Comparison of ENCODE assay signal across 22 mouse cellular contexts in the genomic region with DNA sequence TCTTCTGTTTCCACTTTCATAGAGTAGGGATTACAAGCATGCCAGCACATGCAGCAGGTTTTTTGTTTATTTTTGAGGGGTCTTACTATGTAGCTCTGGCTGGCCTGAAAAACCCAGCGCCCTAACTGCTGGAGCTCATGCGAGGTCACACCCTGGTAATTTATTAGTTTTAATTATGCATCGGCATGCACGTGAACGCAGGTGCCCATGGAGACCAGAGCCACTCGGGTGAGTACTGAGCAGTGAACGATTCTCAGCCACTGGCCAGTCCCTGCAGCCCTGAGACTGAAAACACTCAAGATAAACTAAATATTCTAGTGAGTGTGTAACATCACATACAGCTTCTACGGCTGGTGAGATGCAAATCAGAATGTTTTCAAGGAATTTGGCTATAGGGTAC.
DNase-seq lines count a peak whose midpoint lies in the region; ATAC-seq and TF ChIP-seq lines count a peak whose summit lies in the region.
"Had no signal": no experiment of that assay in that cellular context is flagged by ENCODE, and none has a peak within 500 bp of the region (broad histone marks: within the 10 kb centered on the region; RNA-seq: fewer than 3 reads in every experiment).

No protein-coding gene starts in this region.

- TF ChIP-seq CTCF in kidney, adult 2 months (conservative IDR thresholded peaks at IDR 0.05; ENCODE audit: insufficient read depth, insufficient read length, low read depth, low read length): no peak

- peak overlapping the region; percentile 31; the same call in 1 of the 2 replicates for H3K27ac ChIP-seq in kidney, adult 2 months (ENCODE audit: insufficient read depth, low read depth, low read length)
- H3K27ac ChIP-seq in kidney, embryonic 16.5 days (ENCODE audit: low read length): peak overlapping the region; percentile 43; the same call in 1 of the 2 replicates
- no peak overlapping the region for H3K27ac ChIP-seq in forebrain, embryonic 15.5 days (replicated peaks)
- H3K27ac ChIP-seq in intestine, embryonic 15.5 days: no peak overlapping the region
- H3K27ac ChIP-seq: embryonic facial prominence, embryonic 10.5 days; forebrain, embryonic 13.5 days; heart, embryonic 15.5 days; hindbrain, embryonic 13.5 days had no signal

- peaks cover 3% of the 10 kb centered on the region; the same call in 1 of the 2 replicates for H3K4me1 ChIP-seq in kidney, adult 2 months (ENCODE audit: control insufficient read depth, insufficient read depth, low read length)
- no peaks in the 10 kb centered on the region for H3K4me1 ChIP-seq in kidney, embryonic 16.5 days (ENCODE audit: insufficient read depth, low read length)
- no peaks in the 10 kb centered on the region for H3K4me1 ChIP-seq in forebrain, embryonic 15.5 days
- H3K4me1 ChIP-seq in intestine, embryonic 15.5 days (replicated peaks): no peaks in the 10 kb centered on the region
- H3K4me1 ChIP-seq: forebrain, embryonic 13.5 days; heart, embryonic 15.5 days; hindbrain, embryonic 13.5 days had no signal

- H3K36me3 ChIP-seq in kidney, adult 2 months (ENCODE audit: control insufficient read depth, insufficient read depth, low read length): no peaks in the 10 kb centered on the region; the same call in 1 of the 2 replicates
- H3K36me3 ChIP-seq in kidney, embryonic 16.5 days (ENCODE audit: insufficient read depth, low read length): peaks cover 15% of the 10 kb centered on the region; the same call in 1 of the 2 replicates
- H3K36me3 ChIP-seq in forebrain, embryonic 15.5 days: peaks cover 46% of the 10 kb centered on the region
- peaks cover 13% of the 10 kb centered on the region for H3K36me3 ChIP-seq in intestine, embryonic 15.5 days

- TF ChIP-seq POLR2A in kidney, adult 2 months (IDR thresholded peaks at IDR 0.05; ENCODE audit: low read depth, low read length): no peak

- no peaks in the 10 kb centered on the region for H3K27me3 ChIP-seq in kidney, adult 2 months (replicated peaks; ENCODE audit: control insufficient read depth, insufficient read depth, low read length)
- no peaks in the 10 kb centered on the region for H3K27me3 ChIP-seq in kidney, embryonic 16.5 days (ENCODE audit: insufficient read depth, low read length)
- no peaks in the 10 kb centered on the region for H3K27me3 ChIP-seq in forebrain, embryonic 15.5 days
- no peaks in the 10 kb centered on the region for H3K27me3 ChIP-seq in intestine, embryonic 15.5 days (replicated peaks)
- H3K27me3 ChIP-seq: CH12.LX; forebrain, embryonic 13.5 days; heart, embryonic 15.5 days; hindbrain, embryonic 13.5 days; Patski had no signal

- H3K4me2 ChIP-seq in kidney, embryonic 16.5 days (replicated peaks; ENCODE audit: low read depth, low read length): no peak overlapping the region
- H3K4me2 ChIP-seq in forebrain, embryonic 15.5 days (replicated peaks): no peak overlapping the region
- H3K4me2 ChIP-seq in intestine, embryonic 15.5 days (replicated peaks): no peak overlapping the region
- H3K4me2 ChIP-seq: forebrain, embryonic 13.5 days; heart, embryonic 11.5 days; heart, embryonic 15.5 days; hindbrain, embryonic 13.5 days had no signal

- peak; percentile 68 for DNase-seq in kidney, adult 11 months
- peak; percentile 69 for DNase-seq in kidney, adult 2 months
- DNase-seq in kidney, postnatal 25 days: peak; percentile 43 to 79
- DNase-seq: adrenal gland, adult 2 months; adrenal gland, postnatal 25 days; cerebellum, adult 2 months; cerebellum, postnatal 10 days; gastrocnemius, postnatal 36 days; heart, adult 18-20 months; heart, postnatal 14 days had no signal

- no peaks in the 10 kb centered on the region for H3K9me3 ChIP-seq in kidney, embryonic 16.5 days (ENCODE audit: low read length)
- no peaks in the 10 kb centered on the region for H3K9me3 ChIP-seq in forebrain, embryonic 15.5 days
- no peaks in the 10 kb centered on the region for H3K9me3 ChIP-seq in intestine, embryonic 15.5 days
- H3K9me3 ChIP-seq: embryonic facial prominence, embryonic 10.5 days; forebrain, embryonic 13.5 days; heart, embryonic 15.5 days; hindbrain, embryonic 13.5 days had no signal

- H3K4me3 ChIP-seq in kidney, adult 2 months (ENCODE audit: insufficient read depth, low read depth, low read length): no peak overlapping the region
- H3K4me3 ChIP-seq in kidney, embryonic 16.5 days (ENCODE audit: low read length): no peak overlapping the region
- H3K4me3 ChIP-seq in forebrain, embryonic 15.5 days: no peak overlapping the region
- H3K4me3 ChIP-seq in intestine, embryonic 15.5 days (replicated peaks): no peak overlapping the region
- H3K4me3 ChIP-seq: embryonic facial prominence, embryonic 10.5 days; forebrain, embryonic 13.5 days; heart, embryonic 15.5 days; hindbrain, embryonic 13.5 days had no signal

- peak; percentile 92 for ATAC-seq in kidney, embryonic 16.5 days (ENCODE audit: low FRiP score, low TSS enrichment)
- ATAC-seq in forebrain, embryonic 15.5 days (replicated peaks): no peak
- ATAC-seq in intestine, embryonic 15.5 days: no peak
- no peak for ATAC-seq in cerebellum, adult (ENCODE audit: insufficient number of reproducible peaks, low FRiP score, low TSS enrichment)
- ATAC-seq: activated CD4-positive, CD25-positive, alpha-beta regulatory T cell, adult 4 months; forebrain, embryonic 13.5 days; Patski had no signal

- WGBS in kidney, adult 2 months: 44% methylated on average over 8 of the region's 8 CpGs
- WGBS in kidney, embryonic 16.5 days: 47% methylated on average over 8 of the region's 8 CpGs
- WGBS in forebrain, embryonic 15.5 days: 90% methylated on average over 8 of the region's 8 CpGs
- 82% methylated on average over 8 of the region's 8 CpGs for WGBS in intestine, embryonic 15.5 days

- no peak overlapping the region for H3K9ac ChIP-seq in kidney, embryonic 16.5 days (replicated peaks; ENCODE audit: low read length)
- H3K9ac ChIP-seq in forebrain, embryonic 15.5 days (replicated peaks): no peak overlapping the region
- no peak overlapping the region for H3K9ac ChIP-seq in intestine, embryonic 15.5 days
- H3K9ac ChIP-seq: forebrain, embryonic 13.5 days; heart, embryonic 15.5 days; hindbrain, embryonic 13.5 days had no signal

Comparison
In these comparisons a context has a peak if more than half of its experiments do, and no peak if none do; other contexts are left out.
1. H3K27ac ChIP-seq: peak in kidney, adult 2 months (single experiment) and kidney, embryonic 16.5 days (single experiment); none in forebrain, embryonic 15.5 days (single experiment) and intestine, embryonic 15.5 days (single experiment).
2. Peak in every context shown above with its lines, with median percentiles within 50 percentile points of each other: DNase-seq.